In genomic region chr13:13862941-13863340, GRCm38 (mm10) we compare ENCODE assay signal across 16 mouse cellular contexts.
DNase-seq lines count a peak whose midpoint lies in the region; ATAC-seq and TF ChIP-seq lines count a peak whose summit lies in the region.
"Had no signal": no experiment of that assay in that cellular context is flagged by ENCODE, and none has a peak within 500 bp of the region (broad histone marks: within the 10 kb centered on the region; RNA-seq: fewer than 3 reads in every experiment).

No protein-coding gene starts in this region.

- H3K9ac ChIP-seq in liver, postnatal 0 days (replicated peaks): no peak overlapping the region
- no peak overlapping the region for H3K9ac ChIP-seq in lung, postnatal 0 days (replicated peaks; ENCODE audit: low read depth)
- H3K9ac ChIP-seq: embryonic facial prominence, embryonic 15.5 days; limb, embryonic 13.5 days; neural tube, embryonic 15.5 days had no signal

- H3K4me2 ChIP-seq in liver, postnatal 0 days (ENCODE audit: low read depth, low read length): no peak overlapping the region
- H3K4me2 ChIP-seq in lung, postnatal 0 days (replicated peaks; ENCODE audit: low read depth, low read length): no peak overlapping the region
- H3K4me2 ChIP-seq: embryonic facial prominence, embryonic 15.5 days; limb, embryonic 13.5 days; midbrain, embryonic 11.5 days; neural tube, embryonic 15.5 days had no signal

- peak; percentile 88 for ATAC-seq in liver, postnatal 0 days
- no peak for ATAC-seq in lung, postnatal 0 days
- ATAC-seq: hindbrain, embryonic 16.5 days had no signal

- no peak for TF ChIP-seq CTCF in liver, postnatal 0 days (IDR thresholded peaks at IDR 0.05; ENCODE audit: low read depth)
- no peak for TF ChIP-seq CTCF in lung, postnatal 0 days (IDR thresholded peaks at IDR 0.05)

- no peak overlapping the region for H3K4me3 ChIP-seq in embryonic facial prominence, embryonic 10.5 days
- H3K4me3 ChIP-seq in liver, postnatal 0 days (ENCODE audit: low read depth, low read length): no peak overlapping the region
- no peak overlapping the region for H3K4me3 ChIP-seq in lung, postnatal 0 days (ENCODE audit: low read depth, low read length)
- H3K4me3 ChIP-seq: embryonic facial prominence, embryonic 15.5 days; limb, embryonic 13.5 days; neural tube, embryonic 15.5 days had no signal

- H3K9me3 ChIP-seq in embryonic facial prominence, embryonic 10.5 days: no peaks in the 10 kb centered on the region
- no peaks in the 10 kb centered on the region for H3K9me3 ChIP-seq in liver, postnatal 0 days (ENCODE audit: low read length)
- no peaks in the 10 kb centered on the region for H3K9me3 ChIP-seq in lung, postnatal 0 days (ENCODE audit: low read length)
- H3K9me3 ChIP-seq: embryonic facial prominence, embryonic 15.5 days; G1E; neural tube, embryonic 15.5 days had no signal

- no peak for TF ChIP-seq EP300 in liver, postnatal 0 days (IDR thresholded peaks at IDR 0.05; ENCODE audit: low read depth)
- no peak for TF ChIP-seq EP300 in lung, postnatal 0 days (IDR thresholded peaks at IDR 0.05)

- DNase-seq in embryonic facial prominence, embryonic 10.5 days (ENCODE audit: low spot score): peak; percentile 12
- DNase-seq in kidney, adult 18-20 months: peak; percentile 31
- peak; percentile 58 to 76 for DNase-seq in kidney, postnatal 25 days
- peak; percentile 48 for DNase-seq in liver, postnatal 0 days
- DNase-seq in heart, adult 11 months: no peak
- no peak for DNase-seq in layer of hippocampus, adult 8-10 months (ENCODE audit: low spot score in 2 of 2)
- DNase-seq in lung, postnatal 0 days (ENCODE audit: low spot score): no peak
- DNase-seq: adrenal gland, postnatal 10 days; cerebellum, adult 2 months; heart, adult 18-20 months had no signal

- H3K36me3 ChIP-seq in embryonic facial prominence, embryonic 10.5 days (replicated peaks): no peaks in the 10 kb centered on the region
- no peaks in the 10 kb centered on the region for H3K36me3 ChIP-seq in liver, postnatal 0 days (replicated peaks; ENCODE audit: insufficient read depth, low read length)
- no peaks in the 10 kb centered on the region for H3K36me3 ChIP-seq in lung, postnatal 0 days (ENCODE audit: insufficient read depth, low read length)
- H3K36me3 ChIP-seq: embryonic facial prominence, embryonic 15.5 days; G1E; limb, embryonic 13.5 days; neural tube, embryonic 15.5 days had no signal

- H3K4me1 ChIP-seq in embryonic facial prominence, embryonic 10.5 days: peaks cover 5% of the 10 kb centered on the region; the same call in 1 of the 2 replicates
- H3K4me1 ChIP-seq in liver, postnatal 0 days (ENCODE audit: insufficient read depth): no peaks in the 10 kb centered on the region
- H3K4me1 ChIP-seq in lung, postnatal 0 days (ENCODE audit: insufficient read depth, low read depth, low read length): no peaks in the 10 kb centered on the region
- H3K4me1 ChIP-seq: embryonic facial prominence, embryonic 15.5 days; limb, embryonic 13.5 days; neural tube, embryonic 15.5 days had no signal

- WGBS in embryonic facial prominence, embryonic 10.5 days: 45% methylated on average over 6 of the region's 6 CpGs
- WGBS in liver, postnatal 0 days (ENCODE audit: insufficient replicate concordance): 44% methylated on average over 6 of the region's 6 CpGs
- 45% methylated on average over 6 of the region's 6 CpGs for WGBS in lung, postnatal 0 days

- H3K27ac ChIP-seq in embryonic facial prominence, embryonic 10.5 days (replicated peaks): no peak overlapping the region
- peak overlapping the region; percentile 40; the same call in 1 of the 2 replicates for H3K27ac ChIP-seq in liver, postnatal 0 days (ENCODE audit: low read depth)
- no peak overlapping the region for H3K27ac ChIP-seq in lung, postnatal 0 days (ENCODE audit: low read length)
- H3K27ac ChIP-seq: embryonic facial prominence, embryonic 15.5 days; limb, embryonic 13.5 days; neural tube, embryonic 15.5 days had no signal

- H3K27me3 ChIP-seq in embryonic facial prominence, embryonic 10.5 days (replicated peaks; ENCODE audit: low read depth, poor library complexity, severe bottlenecking): no peaks in the 10 kb centered on the region
- no peaks in the 10 kb centered on the region for H3K27me3 ChIP-seq in liver, postnatal 0 days (ENCODE audit: insufficient read depth, low read length)
- no peaks in the 10 kb centered on the region for H3K27me3 ChIP-seq in lung, postnatal 0 days (replicated peaks; ENCODE audit: insufficient read depth, low read length)
- H3K27me3 ChIP-seq: embryonic facial prominence, embryonic 15.5 days; limb, embryonic 13.5 days; neural tube, embryonic 15.5 days had no signal

Comparison
In these comparisons a context has a peak if more than half of its experiments do, and no peak if none do; other contexts are left out.
1. DNase-seq: peak in embryonic facial prominence, embryonic 10.5 days (single experiment), kidney, adult 18-20 months (single experiment), kidney, postnatal 25 days (2 of 2) and liver, postnatal 0 days (single experiment); none in heart, adult 11 months (single experiment), layer of hippocampus, adult 8-10 months (0 of 2) and lung, postnatal 0 days (single experiment).